10 mouse cellular contexts compared by ENCODE assay signal in the genomic region with DNA sequence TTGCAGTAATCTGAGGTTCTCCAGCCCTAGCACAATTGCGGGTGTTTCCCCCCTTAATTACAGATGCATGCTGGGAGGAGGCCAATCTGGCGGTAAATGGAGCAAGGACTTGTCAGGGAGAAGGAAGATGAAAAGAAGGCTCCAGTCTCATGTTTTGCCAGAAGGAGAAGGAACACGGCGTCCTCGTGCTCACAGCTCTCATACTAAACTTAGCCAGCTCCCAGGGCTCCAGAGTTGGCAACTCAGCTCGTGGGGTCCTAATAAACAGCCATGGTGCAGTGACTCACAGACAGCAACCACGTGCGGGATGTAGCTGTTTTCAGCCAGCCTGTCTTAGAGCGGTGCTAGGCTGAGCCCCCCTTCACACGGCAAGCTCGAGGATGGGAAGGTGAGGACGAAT. TPM values are rescaled to one million over a fixed set of nuclear protein-coding genes. Genes with fewer than 3 reads are reported as not detected.
A peak's percentile ranks its signal among the peaks of the same experiment; 100 is the strongest.
DNase-seq lines count a peak whose midpoint lies in the region; ATAC-seq and TF ChIP-seq lines count a peak whose summit lies in the region.
"Had no signal": no experiment of that assay in that cellular context is flagged by ENCODE, and none has a peak within 500 bp of the region (broad histone marks: within the 10 kb centered on the region; RNA-seq: fewer than 3 reads in every experiment).

No protein-coding gene starts in this region.

- 0 out of 2 replicates have a peak, but pooled peaks cover 5% of the 10 kb centered on the region for H3K4me1 ChIP-seq in forebrain, embryonic 14.5 days (ENCODE audit: control insufficient read depth, insufficient read depth, low read length)
- H3K4me1 ChIP-seq in forebrain, embryonic 16.5 days (replicated peaks; ENCODE audit: control insufficient read depth, insufficient read depth, low read length) = peaks cover 3% of the 10 kb centered on the region

- no peak overlapping the region for H3K27ac ChIP-seq in forebrain, embryonic 14.5 days (ENCODE audit: low read depth, low read length)
- no peak overlapping the region for H3K27ac ChIP-seq in forebrain, embryonic 16.5 days (ENCODE audit: low read length)

- no peak for ATAC-seq in forebrain, embryonic 14.5 days
- no peak for ATAC-seq in forebrain, embryonic 16.5 days
- no peak for ATAC-seq in granulocyte monocyte progenitor cell, adult 5-6 weeks (replicated peaks; ENCODE audit: poor library complexity, severe bottlenecking)

- H3K4me2 ChIP-seq in forebrain, embryonic 14.5 days (ENCODE audit: low read length) = no peak overlapping the region
- H3K4me2 ChIP-seq in forebrain, embryonic 16.5 days (ENCODE audit: low read length) = no peak overlapping the region

- peak; percentile 46 for DNase-seq in forebrain, embryonic 14.5 days (ENCODE audit: low spot score)
- DNase-seq in brain, embryonic 14.5 days (ENCODE audit: low read depth) = peak; percentile 66
- DNase-seq in layer of hippocampus, postnatal 14 days (ENCODE audit: low spot score in 2 of 2) = peak; percentile 58 to 87
- DNase-seq in right cerebral cortex, adult 18-20 months = peak; percentile 90
- DNase-seq in cerebellum, adult 11 months = no peak
- DNase-seq in adrenal gland, adult 18-20 months (ENCODE audit: low spot score in 2 of 2) = no peak
- DNase-seq: cerebellum, adult 2 months; kidney, adult 9 months had no signal

- 64% methylated on average over 12 of the region's 12 CpGs for WGBS in forebrain, embryonic 14.5 days
- WGBS in forebrain, embryonic 16.5 days = 45% methylated on average over 12 of the region's 12 CpGs

- H3K4me3 ChIP-seq in forebrain, embryonic 14.5 days (ENCODE audit: low read depth, low read length) = no peak overlapping the region
- no peak overlapping the region for H3K4me3 ChIP-seq in forebrain, embryonic 16.5 days (replicated peaks; ENCODE audit: low read length)

- no peak overlapping the region for H3K9ac ChIP-seq in forebrain, embryonic 14.5 days (ENCODE audit: low read length)
- no peak overlapping the region for H3K9ac ChIP-seq in forebrain, embryonic 16.5 days (replicated peaks; ENCODE audit: low read depth, low read length)

- no peaks in the 10 kb centered on the region for H3K36me3 ChIP-seq in forebrain, embryonic 14.5 days (ENCODE audit: control insufficient read depth, insufficient read depth, low read length)
- no peaks in the 10 kb centered on the region for H3K36me3 ChIP-seq in forebrain, embryonic 16.5 days (ENCODE audit: control insufficient read depth, insufficient read depth)

- H3K27me3 ChIP-seq in forebrain, embryonic 14.5 days (replicated peaks; ENCODE audit: control insufficient read depth, insufficient read depth, low read length) = no peaks in the 10 kb centered on the region
- H3K27me3 ChIP-seq in forebrain, embryonic 16.5 days (replicated peaks; ENCODE audit: control insufficient read depth, insufficient read depth, low read length) = no peaks in the 10 kb centered on the region

- TF ChIP-seq CTCF in brain, embryonic 14.5 days (IDR thresholded peaks at IDR 0.05; ENCODE audit: borderline replicate concordance, extremely low read depth, insufficient read depth, insufficient read length) = no peak

- TF ChIP-seq POLR2A in brain, embryonic 14.5 days (IDR thresholded peaks at IDR 0.05; ENCODE audit: borderline replicate concordance, extremely low read depth, insufficient read depth, insufficient read length, poor library complexity, severe bottlenecking) = no peak

- H3K9me3 ChIP-seq in forebrain, embryonic 14.5 days (replicated peaks; ENCODE audit: control insufficient read depth, low read length) = no peaks in the 10 kb centered on the region
- H3K9me3 ChIP-seq in forebrain, embryonic 16.5 days (ENCODE audit: control insufficient read depth, low read length) = no peaks in the 10 kb centered on the region

RNA-seq across cellular contexts. Expression of gene Ksr1, which starts 36.7 kb away (rescaled TPM):
- polyA plus RNA-seq in forebrain, embryonic 14.5 days (2014; fragmentation: Nextera tagmentation; extraction: Ambion mirVana) = 4.7 and 7.2 TPM in 2 replicates
- 3.7 and 5.1 TPM in 2 replicates for polyA plus RNA-seq in forebrain, embryonic 16.5 days (2015; fragmentation: Nextera tagmentation; extraction: Ambion mirVana)
- polyA plus RNA-seq in brain, embryonic 14.5 days (2012; rRNA removed) = 23.3 and 26.9 TPM in 2 replicates
- total RNA-seq in layer of hippocampus, postnatal 14 days (2021) = 100 to 1,000 TPM; 154 to 158 TPM
- 8.1 and 19.2 TPM in 2 replicates for total RNA-seq in granulocyte monocyte progenitor cell, adult 5-6 weeks (2014; fragmentation: Nextera tagmentation)
- total RNA-seq in granulocyte monocyte progenitor cell, adult 5-6 weeks (2017) = 5.4 and 8.2 TPM in 2 replicates
- 1 to 10 TPM; 6.7 to 7.4 TPM for total RNA-seq in adrenal gland, adult 18-20 months (2021)

Comparison
In these comparisons a context has a peak if more than half of its experiments do, and no peak if none do; other contexts are left out.
1. DNase-seq: peak in forebrain, embryonic 14.5 days (single experiment), brain, embryonic 14.5 days (single experiment), layer of hippocampus, postnatal 14 days (2 of 2) and right cerebral cortex, adult 18-20 months (single experiment); none in cerebellum, adult 11 months (single experiment) and adrenal gland, adult 18-20 months (0 of 2).
2. RNA of gene Ksr1, which starts 36.7 kb away (total RNA-seq): 154 to 158 TPM in layer of hippocampus, postnatal 14 days; 5.4 to 19.2 TPM in granulocyte monocyte progenitor cell, adult 5-6 weeks and 6.7 to 7.4 TPM in adrenal gland, adult 18-20 months; every median in the first group is over 4 times any median in the second.